Mouse (Mus musculus): ENCODE data around the gene Ngef. TPM values are rescaled to one million over a fixed set of nuclear protein-coding genes. Genes with fewer than 3 reads are reported as not detected.
A peak's percentile ranks its signal among the peaks of the same experiment; 100 is the strongest.

The Ngef gene
- total and polyA plus RNA-seq, 2 experiments from 2014 or later, result 57.9 to 67.2 TPM

DNA sequence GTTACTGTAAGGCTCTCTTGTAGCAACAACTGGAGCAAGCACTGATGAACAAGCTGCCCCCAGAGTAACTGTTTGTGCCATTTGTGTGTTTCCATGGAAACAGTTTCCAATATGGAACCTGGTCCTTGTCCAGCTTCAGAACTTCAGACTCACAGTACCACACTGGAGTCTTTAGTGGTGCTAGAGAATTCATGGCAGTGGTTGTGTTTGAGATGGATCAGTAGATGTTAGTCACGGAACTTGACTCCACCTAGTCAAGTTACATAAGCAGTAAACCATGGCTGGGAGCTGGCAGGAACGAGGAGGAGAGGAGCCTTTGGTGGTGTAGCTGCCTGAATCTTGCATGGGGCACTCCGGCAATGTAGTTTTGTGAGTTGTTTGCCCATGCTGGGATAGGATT lies 39.6 kb downstream of the Ngef start:
- Histone ChIP-seq H3K9me3 (ENCODE audit: low read length) (no peaks in the 10 kb centered on the region), H3K4me3 (ENCODE audit: low read depth, low read length) (no peak overlapping the region), H3K4me2 (ENCODE audit: low read depth) (no peak overlapping the region), H3K27me3 (ENCODE audit: insufficient read depth, low read length) (no peaks in the 10 kb centered on the region), H3K9ac (no peak overlapping the region), H3K27ac (ENCODE audit: low read depth, low read length) (no peak overlapping the region), H3K36me3 (ENCODE audit: insufficient read depth) (no peaks in the 10 kb centered on the region), H3K4me1 (ENCODE audit: insufficient read depth) (no peaks in the 10 kb centered on the region)
- DNase-seq, result no peak
- no peak for ATAC-seq
- 83% methylated on average over 3 of the region's 3 CpGs for WGBS
- no peak for TF ChIP-seq CTCF (IDR thresholded peaks at IDR 0.05; ENCODE audit: low read depth)

DNA sequence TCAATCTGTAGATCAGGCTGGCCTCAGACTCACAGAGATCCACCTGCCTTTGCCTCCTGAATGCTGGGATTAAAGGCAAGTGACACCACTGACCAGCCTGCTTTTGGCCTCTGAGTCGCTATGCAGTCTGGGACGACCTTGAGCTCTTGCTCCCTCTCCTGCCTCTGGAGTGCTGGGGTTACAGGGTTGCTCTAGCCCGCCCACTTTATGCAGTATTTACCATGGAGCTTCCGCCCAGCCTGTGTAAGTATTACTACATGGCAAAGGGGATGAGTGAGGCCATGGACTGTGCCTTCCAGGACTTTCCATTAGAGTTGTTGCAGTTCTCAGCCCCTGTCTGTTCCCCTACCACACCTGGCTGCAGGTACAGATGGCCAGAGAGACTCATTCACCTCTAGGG lies 41.3 kb downstream of the Ngef start:
- no peaks in the 10 kb centered on the region for H3K27me3 ChIP-seq (ENCODE audit: insufficient read depth, low read length)
- H3K4me1 ChIP-seq (ENCODE audit: insufficient read depth), result no peaks in the 10 kb centered on the region
- no peak overlapping the region for H3K4me2 ChIP-seq (ENCODE audit: low read depth)
- no peak overlapping the region for H3K4me3 ChIP-seq (ENCODE audit: low read depth, low read length)
- no peak overlapping the region for H3K9ac ChIP-seq
- no peak for TF ChIP-seq CTCF (IDR thresholded peaks at IDR 0.05; ENCODE audit: low read depth)
- DNase-seq, result no peak
- ATAC-seq, result no peak
- 0 out of 2 replicates have a peak overlapping the region, but pooled peaks have one; percentile 9 for H3K27ac ChIP-seq (ENCODE audit: low read depth, low read length)
- H3K36me3 ChIP-seq (ENCODE audit: insufficient read depth), result no peaks in the 10 kb centered on the region
- no peaks in the 10 kb centered on the region for H3K9me3 ChIP-seq (ENCODE audit: low read length)
- WGBS, result 76% methylated on average over 4 of the region's 4 CpGs

DNA sequence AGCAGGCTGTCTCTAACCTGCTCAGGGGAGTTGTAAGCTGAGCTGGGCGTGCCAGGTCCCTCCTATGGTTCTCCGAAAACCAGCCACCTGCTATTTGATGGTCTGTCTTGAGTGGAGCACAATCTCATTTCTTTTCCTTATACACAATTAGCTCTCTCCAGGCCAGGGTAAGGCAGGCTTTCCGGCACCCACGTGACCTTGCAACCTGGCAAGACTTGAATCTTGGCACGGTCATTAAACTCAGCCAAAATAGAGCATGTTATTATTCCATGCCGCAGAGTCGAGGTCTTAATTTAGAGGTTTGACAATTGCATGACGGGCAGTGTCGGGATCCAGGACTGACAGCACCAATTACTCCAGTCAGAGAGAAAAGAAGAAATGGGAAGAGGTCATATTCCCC lies 46.5 kb downstream of the Ngef start:
- H3K4me3 ChIP-seq (ENCODE audit: low read depth, low read length), result no peak overlapping the region
- no peak overlapping the region for H3K9ac ChIP-seq
- DNase-seq, result no peak
- no peaks in the 10 kb centered on the region for H3K9me3 ChIP-seq (ENCODE audit: low read length)
- no peak overlapping the region for H3K4me2 ChIP-seq (ENCODE audit: low read depth)
- TF ChIP-seq CTCF (IDR thresholded peaks at IDR 0.05; ENCODE audit: low read depth), result no peak
- H3K27me3 ChIP-seq (ENCODE audit: insufficient read depth, low read length), result no peaks in the 10 kb centered on the region
- ATAC-seq, result no peak
- H3K4me1 ChIP-seq (ENCODE audit: insufficient read depth), result no peaks in the 10 kb centered on the region
- H3K27ac ChIP-seq (ENCODE audit: low read depth, low read length), result no peak overlapping the region
- no peaks in the 10 kb centered on the region for H3K36me3 ChIP-seq (ENCODE audit: insufficient read depth)
- WGBS, result 62% methylated on average over 9 of the region's 9 CpGs

DNA sequence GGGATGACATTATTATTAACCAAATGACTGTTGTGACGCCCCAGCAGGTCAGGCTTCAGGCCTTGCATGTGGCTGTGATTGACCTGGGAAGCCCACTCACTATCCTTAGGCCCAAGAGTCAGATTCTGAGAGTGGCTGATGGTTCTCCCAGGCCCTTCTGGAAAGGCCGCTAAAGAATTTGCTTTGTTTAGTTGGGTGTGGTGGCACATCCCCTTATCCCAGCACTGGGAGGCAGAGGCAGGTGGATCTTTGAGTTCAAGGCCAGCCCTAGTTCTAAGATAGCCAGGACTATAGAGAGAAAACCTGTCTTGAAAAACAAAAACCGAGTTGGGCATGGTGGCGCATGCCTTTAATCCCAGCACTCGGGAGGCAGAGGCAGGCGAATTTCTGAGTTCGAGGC lies 48.6 kb downstream of the Ngef start:
- H3K27ac ChIP-seq (ENCODE audit: low read depth, low read length), result no peak overlapping the region
- H3K4me3 ChIP-seq (ENCODE audit: low read depth, low read length), result no peak overlapping the region
- no peak for TF ChIP-seq CTCF (IDR thresholded peaks at IDR 0.05; ENCODE audit: low read depth)
- no peaks in the 10 kb centered on the region for H3K36me3 ChIP-seq (ENCODE audit: insufficient read depth)
- H3K4me1 ChIP-seq (ENCODE audit: insufficient read depth), result 0 out of 2 replicates have a peak, but pooled peaks cover 3% of the 10 kb centered on the region
- ATAC-seq, result no peak
- no peaks in the 10 kb centered on the region for H3K9me3 ChIP-seq (ENCODE audit: low read length)
- H3K27me3 ChIP-seq (ENCODE audit: insufficient read depth, low read length), result no peaks in the 10 kb centered on the region
- H3K4me2 ChIP-seq (ENCODE audit: low read depth), result no peak overlapping the region
- no peak for DNase-seq
- no peak overlapping the region for H3K9ac ChIP-seq
- WGBS, result 93% methylated on average over 7 of the region's 7 CpGs

- no peaks in the 10 kb centered on the region for H3K9me3 ChIP-seq (ENCODE audit: low read length)
- ATAC-seq (no peak), DNase-seq (no peak)
- H3K4me1 ChIP-seq (ENCODE audit: insufficient read depth), result 0 out of 2 replicates have a peak, but pooled peaks cover 3% of the 10 kb centered on the region
- H3K36me3 ChIP-seq (ENCODE audit: insufficient read depth), result no peaks in the 10 kb centered on the region
- WGBS, result 57% methylated on average over 1 of the region's 1 CpGs
- no peak overlapping the region for H3K27ac ChIP-seq (ENCODE audit: low read depth, low read length)
- H3K27me3 ChIP-seq (ENCODE audit: insufficient read depth, low read length), result no peaks in the 10 kb centered on the region
- H3K4me2 ChIP-seq (ENCODE audit: low read depth), result no peak overlapping the region
- TF ChIP-seq CTCF (IDR thresholded peaks at IDR 0.05; ENCODE audit: low read depth), result no peak
- no peak overlapping the region for H3K9ac ChIP-seq
- H3K4me3 ChIP-seq (ENCODE audit: low read depth, low read length), result no peak overlapping the region
Observed at GRCm38 (mm10) chr1:87521523-87521922, 52.1 kb downstream of the Ngef start.

DNA sequence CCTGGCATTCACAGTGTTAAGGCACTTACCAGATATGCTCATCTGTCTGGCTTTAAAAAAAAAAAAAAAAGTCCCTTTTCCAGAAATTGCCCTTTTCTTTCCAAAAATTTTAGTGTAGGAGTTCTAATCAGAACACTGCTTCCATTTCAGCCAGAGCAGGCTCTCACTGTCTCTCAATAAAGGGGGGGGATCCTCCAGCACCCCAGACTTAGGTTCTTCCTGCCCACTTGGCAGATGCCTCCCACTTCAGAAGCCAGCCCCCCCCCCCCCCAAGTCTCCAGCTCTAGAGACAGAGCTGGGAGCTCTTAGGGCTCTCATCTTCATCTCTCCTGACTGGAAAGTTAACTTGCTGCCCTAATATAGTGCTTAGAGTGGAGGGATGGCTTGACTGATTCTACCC lies 53.2 kb downstream of the Ngef start:
- H3K4me2 ChIP-seq (ENCODE audit: low read depth), result peak overlapping the region; percentile 26; the same call in 1 of the 2 replicates
- TF ChIP-seq CTCF (IDR thresholded peaks at IDR 0.05; ENCODE audit: low read depth), result no peak

DNA sequence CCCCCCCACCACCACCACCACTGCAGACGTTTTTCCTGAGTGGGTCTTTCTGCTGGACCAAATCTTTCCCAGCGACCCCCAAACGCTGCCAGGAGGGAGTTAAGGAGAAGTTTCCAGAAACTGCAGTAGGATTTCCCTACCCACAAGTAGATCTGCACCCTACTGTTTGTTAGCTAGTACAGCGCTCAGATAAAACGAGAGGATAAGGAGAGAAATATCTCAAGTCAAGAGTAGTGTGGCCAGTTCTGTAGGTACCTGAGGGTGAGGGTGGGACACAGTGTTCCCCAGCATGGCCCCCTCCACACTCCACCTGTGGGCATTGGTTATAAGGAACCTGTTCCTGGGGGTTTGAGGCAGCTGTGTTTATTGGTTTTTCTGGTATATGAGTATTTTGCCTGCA lies 62.8 kb downstream of the Ngef start:
- Histone ChIP-seq H3K36me3 (ENCODE audit: insufficient read depth) (no peaks in the 10 kb centered on the region), H3K9me3 (ENCODE audit: low read length) (no peaks in the 10 kb centered on the region), H3K4me2 (ENCODE audit: low read depth) (peak overlapping the region; percentile 94), H3K27me3 (ENCODE audit: insufficient read depth, low read length) (peaks cover 12% of the 10 kb centered on the region; the same call in 1 of the 2 replicates), H3K4me3 (ENCODE audit: low read depth, low read length) (peak overlapping the region; percentile 78), H3K9ac (no peak overlapping the region), H3K27ac (ENCODE audit: low read depth, low read length) (no peak overlapping the region), H3K4me1 (ENCODE audit: insufficient read depth) (peaks cover 7% of the 10 kb centered on the region; the same call in 1 of the 2 replicates)
- TF ChIP-seq CTCF (IDR thresholded peaks at IDR 0.05; ENCODE audit: low read depth), result 0 out of 2 replicates have a peak, but pooled peaks have one; percentile 30
- DNase-seq (no peak), ATAC-seq (peak; percentile 40; the same call in 1 of the 2 replicates)
- 5% methylated on average over 5 of the region's 5 CpGs for WGBS

More for the DNA sequence above, 53.2 kb downstream of the Ngef start:
- Histone ChIP-seq H3K9ac (no peak overlapping the region), H3K27ac (ENCODE audit: low read depth, low read length) (no peak overlapping the region), H3K9me3 (ENCODE audit: low read length) (no peaks in the 10 kb centered on the region), H3K4me3 (ENCODE audit: low read depth, low read length) (no peak overlapping the region), H3K27me3 (ENCODE audit: insufficient read depth, low read length) (no peaks in the 10 kb centered on the region), H3K4me1 (ENCODE audit: insufficient read depth) (0 out of 2 replicates have a peak, but pooled peaks cover 3% of the 10 kb centered on the region), H3K36me3 (ENCODE audit: insufficient read depth) (no peaks in the 10 kb centered on the region)
- no peak for DNase-seq
- no peak for ATAC-seq

Data from forebrain, postnatal 0 days (tissue).